Mouse (Mus musculus) brain, embryonic 14.5 days (tissue): ENCODE data around the gene Tmcc3.

Experiments
- CTCF ChIP-seq: fragments of 200-500 bp; IDR thresholded peaks from 2 replicates; pipeline ENCODE4 v1.5.1; 2012; ENCODE audit warnings: inconsistent platforms, mild to moderate bottlenecking, moderate library complexity, borderline replicate concordance; ENCODE audit not compliant: insufficient read depth, insufficient read length; ENCODE audit errors: extremely low read depth
- POLR2A ChIP-seq: fragments of 200-500 bp; IDR thresholded peaks from 2 replicates; pipeline ENCODE4 v1.6.1; 2012; ENCODE audit warnings: mild to moderate bottlenecking, inconsistent platforms, borderline replicate concordance; ENCODE audit not compliant: poor library complexity, insufficient read depth, insufficient read length, severe bottlenecking; ENCODE audit errors: extremely low read depth

GRCm38 (mm10) chr10:94432933-94433332 lies 121.2 kb downstream of the Tmcc3 start:
- no peak for TF ChIP-seq CTCF
- no peak for TF ChIP-seq POLR2A
